Mouse (Mus musculus) cerebellum, adult (tissue): ENCODE results near the gene Srpk2.
"Not testable (repeated sequence)": the region's sequence is repeated elsewhere in the genome, so short reads cannot be mapped to it uniquely, and the experiment has no call there.

ENCODE experiments used
- ATAC-seq: cut with Nextera tagmentation; 2 replicates; pipeline ENCODE4 v1.9.2; 2017; ENCODE audit warnings: mild to moderate bottlenecking, moderate library complexity, mixed read lengths; ENCODE audit not compliant: insufficient number of reproducible peaks, low FRiP score, low TSS enrichment

Gene Srpk2

DNA sequence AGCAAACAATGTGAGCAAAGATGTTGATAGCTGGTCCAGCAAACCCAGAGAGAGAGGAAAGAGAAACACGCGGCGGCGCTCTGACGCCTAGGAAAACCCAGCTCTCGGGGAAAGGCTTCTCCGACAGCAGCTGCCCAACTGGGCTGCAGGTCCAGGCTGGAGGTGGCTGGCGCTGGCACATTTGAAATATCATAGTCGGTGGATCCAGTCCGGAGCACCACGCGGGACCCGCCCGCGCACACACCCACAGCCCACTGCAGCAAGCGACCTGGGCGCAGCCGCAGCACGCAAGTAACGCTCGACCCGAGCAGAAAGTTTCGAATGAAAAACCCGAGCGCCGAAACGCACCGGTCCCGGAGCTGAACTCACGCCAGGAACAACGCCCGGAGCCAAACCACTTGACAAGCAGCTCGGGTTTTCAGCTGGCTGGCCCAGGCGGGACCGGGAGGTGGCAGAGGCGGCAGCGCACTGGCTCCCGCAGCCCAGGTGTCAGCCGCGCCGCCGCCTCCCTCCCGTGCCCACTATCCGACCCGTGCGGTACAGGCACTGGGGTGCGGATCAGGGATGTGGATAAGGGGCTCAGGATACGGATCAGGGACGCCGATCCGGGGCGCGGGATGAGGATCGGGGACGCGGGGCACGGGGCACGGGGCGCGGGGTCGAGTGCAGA, 9.5 kb downstream of the Srpk2 start:
- ATAC-seq: peak; percentile 56

DNA sequence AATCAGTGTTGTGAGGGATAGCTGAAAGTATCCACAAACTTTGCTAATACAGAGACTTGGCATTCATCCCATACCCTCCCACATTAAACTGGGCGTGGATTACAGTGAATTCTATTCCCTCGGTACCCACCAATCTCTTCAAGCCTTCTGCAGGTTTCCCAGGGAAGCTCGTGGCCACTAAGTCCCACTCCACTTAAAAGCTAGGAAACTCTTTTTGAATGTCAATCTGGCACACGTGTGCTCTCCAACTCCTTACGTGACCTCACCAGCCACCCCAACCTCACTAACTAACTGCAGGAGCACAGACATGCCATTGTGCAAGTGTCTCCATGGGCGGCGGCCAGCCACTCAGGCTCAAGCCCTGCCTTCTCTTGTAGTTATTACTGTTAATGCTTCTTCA, 12.3 kb downstream of the Srpk2 start:
- no peak for ATAC-seq

DNA sequence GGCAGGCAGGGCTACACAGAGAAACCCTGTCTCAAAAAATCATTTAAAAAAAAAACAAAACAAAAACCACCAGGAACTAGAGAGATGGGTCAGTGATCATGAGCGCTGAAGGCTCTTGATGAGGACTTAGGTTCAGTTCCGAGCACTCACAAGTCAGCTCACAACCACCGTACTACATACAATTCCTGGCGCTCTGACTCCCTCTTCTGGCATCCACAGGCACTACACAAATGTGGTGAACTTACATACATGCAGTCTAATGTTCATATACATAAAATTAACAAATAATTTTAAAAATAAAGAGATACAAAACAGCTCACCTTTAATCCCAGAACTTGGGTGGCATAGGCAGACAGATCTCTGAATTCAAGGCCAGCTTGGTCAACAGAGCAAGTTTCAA, 13.5 kb downstream of the Srpk2 start:
- ATAC-seq: no peak

DNA sequence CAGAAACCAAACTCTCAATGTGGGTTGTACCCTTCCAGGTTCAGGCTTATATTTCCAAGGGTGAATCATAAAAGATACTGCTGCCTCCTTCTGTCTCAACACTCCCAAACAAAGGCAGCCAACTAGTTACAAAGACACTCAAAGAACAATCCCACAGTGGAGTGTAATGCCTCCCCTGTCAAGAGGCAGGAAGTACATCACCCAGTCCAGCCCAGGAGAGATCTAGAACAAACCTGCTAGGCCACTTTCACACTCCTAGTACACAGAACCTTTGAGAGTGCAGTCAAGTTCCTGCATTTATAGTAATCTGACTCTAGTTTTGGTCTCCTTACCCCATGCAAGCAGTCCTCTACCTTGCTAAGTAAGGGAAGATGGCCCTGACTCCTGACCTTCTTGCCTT, 18.5 kb downstream of the Srpk2 start:
- no peak for ATAC-seq

DNA sequence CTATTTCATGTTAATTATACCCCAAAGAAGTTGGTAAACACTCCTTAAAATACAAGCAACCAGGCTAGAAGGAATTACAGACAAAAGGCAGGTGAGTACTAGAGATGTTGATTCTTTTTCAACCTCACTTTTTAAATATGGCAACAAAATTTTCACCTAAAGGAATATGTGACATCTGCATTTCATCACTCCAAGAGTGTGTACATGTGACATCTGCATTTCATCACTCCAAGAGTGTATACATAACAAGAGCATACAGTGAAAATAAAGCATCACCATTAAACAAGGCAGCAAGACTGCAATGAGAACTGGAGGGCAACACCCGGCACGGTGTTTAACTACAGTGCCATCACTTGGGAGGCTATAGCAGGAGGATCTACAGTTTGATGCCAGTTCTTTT, 23.2 kb downstream of the Srpk2 start:
- ATAC-seq: no peak

DNA sequence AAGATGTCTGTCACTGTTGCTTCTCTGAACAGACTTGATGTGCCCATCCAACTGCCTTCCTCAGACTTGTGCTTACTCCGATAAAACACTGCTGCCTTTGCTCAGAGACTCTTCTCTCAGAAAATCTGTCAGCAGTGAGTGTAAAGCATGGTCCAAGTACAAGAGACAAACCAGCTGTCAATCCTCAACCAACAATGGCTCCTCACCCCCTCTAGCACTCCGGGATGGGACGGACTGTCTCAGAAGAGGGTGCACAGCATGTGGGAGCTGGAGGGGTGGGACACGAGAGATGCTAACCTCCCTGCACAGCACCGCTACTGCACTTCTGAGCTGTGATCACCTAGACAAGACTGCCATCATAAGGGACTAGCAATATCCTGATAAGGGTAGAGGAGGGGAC, 26.4 kb downstream of the Srpk2 start:
- ATAC-seq: no peak

DNA sequence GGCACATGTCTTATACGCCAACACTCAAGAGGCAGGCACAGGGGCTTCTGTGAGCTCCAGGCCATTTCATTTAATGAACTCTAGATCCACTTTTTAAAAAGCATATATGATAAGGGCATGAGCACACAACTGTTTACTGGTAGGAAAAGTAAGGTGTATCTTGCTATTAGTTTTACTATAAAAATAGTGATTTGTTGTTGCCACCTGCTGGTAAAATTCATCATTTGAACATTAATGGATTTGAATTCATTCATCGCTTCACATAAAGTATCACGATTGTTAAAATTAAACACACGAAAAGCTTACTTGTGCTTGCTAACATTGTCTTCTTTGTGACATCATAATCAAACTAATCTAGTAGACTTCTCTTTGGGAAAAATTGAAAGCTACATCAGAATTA, 27.8 kb downstream of the Srpk2 start:
- no peak for ATAC-seq

DNA sequence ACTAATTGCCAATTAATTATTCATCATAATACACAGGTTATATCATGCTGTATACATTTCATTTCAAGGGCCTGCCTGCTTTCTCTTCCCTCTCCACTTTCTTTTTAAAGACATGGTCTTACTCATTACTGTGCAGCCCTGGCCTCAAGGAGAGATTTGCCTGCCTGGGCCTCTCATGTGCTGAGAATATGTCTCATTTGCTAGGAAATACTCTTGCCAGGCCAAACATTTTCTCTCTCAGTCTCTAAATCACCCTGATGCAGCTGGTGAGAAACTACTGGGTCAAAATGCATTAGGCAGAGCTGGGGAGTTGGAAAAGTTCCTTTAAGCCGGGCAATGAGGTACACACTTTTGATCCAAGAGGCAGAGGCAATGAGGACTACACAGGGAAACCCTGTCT, 29.4 kb downstream of the Srpk2 start:
- ATAC-seq: no peak

DNA sequence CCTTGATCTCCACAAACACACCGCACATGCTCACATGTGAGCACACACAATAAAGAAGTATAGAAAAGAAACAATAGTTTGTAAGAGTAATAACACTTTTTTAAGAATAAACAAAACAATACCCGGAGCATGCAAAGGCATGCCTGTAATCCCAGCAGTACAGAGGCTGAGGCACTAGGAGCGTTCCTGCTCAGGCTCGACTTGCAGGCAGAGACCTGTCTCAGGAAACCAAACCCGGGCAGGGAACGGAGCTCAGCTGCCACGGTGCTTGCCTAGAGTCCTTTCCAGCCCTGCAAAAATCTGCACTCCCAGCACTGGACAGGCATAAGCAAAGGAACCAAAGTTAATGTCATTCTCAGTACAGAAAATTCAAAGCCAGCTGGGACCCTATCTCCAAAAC, 32.1 kb downstream of the Srpk2 start:
- no peak for ATAC-seq

DNA sequence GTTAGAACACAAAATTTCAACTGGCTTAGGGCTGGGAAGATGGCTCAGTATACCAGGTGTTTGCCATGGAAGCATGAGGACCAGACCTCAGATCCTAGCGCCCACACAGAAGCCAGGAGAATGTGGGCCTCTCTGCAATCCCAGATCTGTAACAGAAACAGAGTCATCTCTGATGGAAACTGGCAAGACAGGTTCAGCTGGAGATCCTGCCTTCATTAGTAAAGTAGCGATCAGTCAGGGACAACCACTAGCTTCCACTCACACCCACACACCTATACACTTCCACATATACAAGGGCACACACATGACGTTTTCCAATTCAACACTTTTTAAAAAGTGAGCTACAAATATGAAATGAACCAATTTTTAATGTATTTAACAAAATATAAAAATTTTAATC, 32.6 kb downstream of the Srpk2 start:
- no peak for ATAC-seq

DNA sequence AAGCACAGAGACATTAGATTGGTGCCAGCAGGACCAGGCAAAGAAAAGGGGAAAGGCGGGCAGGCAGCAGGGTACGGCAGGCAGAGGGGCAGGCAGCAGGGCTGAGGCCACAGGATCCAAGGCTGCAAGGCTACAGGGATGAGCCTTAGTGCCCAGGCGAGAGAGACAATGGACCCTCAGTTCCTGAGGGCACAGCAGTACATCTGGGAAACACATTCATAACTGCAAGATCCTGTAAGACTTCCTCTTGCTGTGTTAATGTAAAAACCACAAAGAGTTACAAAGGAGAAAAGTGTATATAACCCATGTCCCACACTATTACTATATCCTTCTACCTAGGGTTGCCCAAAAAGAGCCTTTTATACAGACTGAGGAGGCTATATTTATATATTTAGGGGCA, 33.9 kb downstream of the Srpk2 start:
- ATAC-seq: no peak

DNA sequence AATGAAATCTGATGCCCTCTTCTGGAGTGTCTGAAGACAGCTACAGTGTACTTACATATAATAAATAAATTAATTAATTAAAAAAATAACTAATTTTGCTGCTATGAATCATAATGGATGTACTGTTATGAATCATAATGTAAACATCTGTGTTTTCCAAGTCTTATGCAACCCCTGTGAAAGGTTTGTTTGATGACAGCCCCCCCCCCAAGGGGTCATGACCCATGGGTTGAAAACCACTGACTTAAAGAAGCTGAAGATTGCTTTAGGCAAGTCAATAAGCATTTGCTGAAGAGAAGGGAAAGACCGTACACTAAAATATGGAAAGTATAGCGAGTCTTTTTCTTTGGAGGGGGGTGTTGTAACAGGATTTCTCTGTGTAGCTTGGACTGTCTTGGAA, 35.2 kb downstream of the Srpk2 start:
- ATAC-seq: no peak

DNA sequence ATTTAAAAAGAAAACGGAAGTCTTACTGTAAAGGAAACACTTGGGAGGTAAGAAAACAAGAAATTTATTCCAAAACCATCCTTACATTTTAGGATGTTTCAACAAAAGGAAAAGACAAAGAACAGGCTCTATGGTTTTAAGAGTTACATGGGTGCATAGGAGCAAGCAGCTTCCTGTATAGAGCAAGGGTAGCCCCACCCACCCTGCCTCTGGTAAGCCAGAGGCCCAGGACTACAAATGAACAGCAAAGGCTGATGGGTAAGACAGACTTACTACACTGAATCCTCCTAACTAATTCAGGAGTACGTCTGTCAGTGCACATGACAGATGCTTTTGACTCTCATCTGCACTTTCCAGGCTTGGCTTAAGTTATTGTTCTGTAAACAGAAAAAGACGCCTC, 38.7 kb downstream of the Srpk2 start:
- ATAC-seq: no peak

DNA sequence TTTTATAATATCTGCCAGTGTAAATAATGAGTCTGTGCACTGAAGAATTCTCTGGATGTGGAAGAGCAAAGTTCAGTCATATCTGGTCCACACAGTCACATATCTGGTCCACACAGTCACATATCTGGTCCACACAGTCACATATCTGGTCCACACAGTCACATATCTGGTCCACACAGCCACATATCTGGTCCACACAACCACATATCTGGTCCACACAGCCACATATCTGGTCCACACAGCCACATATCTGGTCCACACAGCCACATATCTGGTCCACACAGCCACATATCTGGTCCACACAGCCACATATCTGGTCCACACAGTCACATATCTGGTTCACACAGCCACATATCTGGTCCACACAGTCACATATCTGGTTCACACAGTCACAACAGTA, 45.2 kb downstream of the Srpk2 start:
- not testable (repeated sequence) for ATAC-seq

DNA sequence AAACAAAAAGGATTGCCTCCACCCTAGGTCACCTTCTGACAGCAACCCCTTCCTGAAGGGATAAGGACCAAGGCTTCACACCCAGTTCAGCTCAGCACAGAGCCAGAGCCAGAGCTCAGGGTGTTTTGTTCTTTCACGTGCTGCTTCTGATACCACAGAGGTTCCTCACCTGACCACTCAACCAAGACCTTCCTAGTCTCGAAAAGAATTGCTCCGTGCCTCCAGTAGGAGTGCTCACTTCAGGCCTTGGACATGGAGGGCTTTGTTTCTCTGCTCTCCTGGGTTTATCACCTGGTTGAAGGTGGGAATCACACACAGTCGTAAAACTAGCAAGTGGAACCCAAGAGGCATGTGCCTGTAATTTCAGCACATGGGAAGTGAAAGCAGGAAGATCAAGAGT, 46.4 kb downstream of the Srpk2 start:
- ATAC-seq: no peak

DNA sequence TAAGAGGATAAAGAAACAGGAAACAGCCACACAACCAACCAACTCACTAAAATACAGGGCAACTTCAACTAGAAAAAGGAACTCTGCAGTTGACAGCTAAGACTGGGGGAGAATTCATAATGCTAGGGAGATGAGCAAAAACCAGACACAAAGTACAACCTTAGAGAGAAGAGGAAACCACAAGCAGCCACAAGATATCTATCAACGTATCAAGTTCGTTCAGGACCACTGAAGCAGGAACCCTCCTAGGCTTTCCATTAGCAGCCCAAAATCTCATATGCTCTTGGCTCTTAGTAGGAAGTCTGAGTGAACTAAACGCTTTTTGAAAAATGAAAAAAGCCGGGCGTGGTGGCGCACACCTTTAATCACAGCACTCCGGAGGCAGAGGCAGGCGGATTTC, 47.1 kb downstream of the Srpk2 start:
- no peak for ATAC-seq

DNA sequence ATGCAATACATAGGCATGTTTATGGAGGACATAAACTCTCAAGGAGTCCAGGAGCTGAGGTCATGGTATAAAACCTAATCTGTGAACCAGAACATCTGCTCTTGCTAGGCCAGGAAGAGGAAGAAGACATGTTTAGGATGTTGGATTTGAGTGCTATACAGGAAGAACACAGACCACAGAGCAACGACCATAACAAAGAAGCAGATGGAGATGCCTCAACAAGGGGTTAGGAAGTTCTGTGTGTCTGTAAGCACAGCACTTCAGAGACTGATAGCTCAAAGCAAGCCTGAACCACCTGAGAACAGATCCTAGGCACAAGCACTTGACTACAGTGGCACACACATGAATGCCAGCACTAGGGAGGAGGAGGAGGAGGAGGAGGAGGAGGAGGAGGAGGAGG, 52.9 kb downstream of the Srpk2 start:
- no peak for ATAC-seq

DNA sequence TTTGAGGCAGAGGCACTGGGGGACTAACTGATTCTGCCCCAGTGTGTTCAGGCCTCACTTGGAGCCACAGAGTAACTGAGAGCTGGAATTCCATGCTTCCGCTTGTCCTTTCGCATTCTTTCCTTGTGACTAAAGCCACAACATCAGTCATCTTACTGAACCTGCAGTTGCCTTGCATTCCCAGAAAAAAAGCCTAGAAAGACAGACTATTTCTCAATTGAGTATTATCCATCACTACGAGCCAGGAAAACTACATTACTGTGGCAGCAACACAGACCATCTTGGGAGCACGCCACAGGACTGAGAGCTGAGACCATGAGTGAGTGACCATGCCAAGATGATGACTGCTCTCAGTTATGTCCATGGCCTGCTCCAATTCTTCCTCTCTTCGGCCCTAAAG, 57.2 kb downstream of the Srpk2 start:
- no peak for ATAC-seq

DNA sequence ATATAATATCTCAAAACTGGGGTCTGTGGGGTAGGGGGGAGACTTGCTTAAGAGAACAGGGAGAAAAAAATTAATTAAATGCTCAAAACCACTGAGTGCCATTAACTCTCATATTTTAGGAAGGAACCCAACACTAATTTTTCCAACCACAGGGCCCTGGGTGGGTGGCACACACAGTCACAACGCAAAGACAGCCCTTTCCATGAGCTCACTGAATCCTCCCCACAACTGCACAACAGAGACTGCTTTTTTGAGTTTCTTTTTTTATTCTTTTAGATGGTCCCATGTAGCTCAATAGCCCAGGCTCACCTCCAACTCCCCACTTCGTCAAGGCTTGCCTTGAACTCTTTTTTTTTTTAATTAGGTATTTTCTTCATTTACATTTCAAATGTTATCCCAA, 58.2 kb downstream of the Srpk2 start:
- no peak for ATAC-seq

DNA sequence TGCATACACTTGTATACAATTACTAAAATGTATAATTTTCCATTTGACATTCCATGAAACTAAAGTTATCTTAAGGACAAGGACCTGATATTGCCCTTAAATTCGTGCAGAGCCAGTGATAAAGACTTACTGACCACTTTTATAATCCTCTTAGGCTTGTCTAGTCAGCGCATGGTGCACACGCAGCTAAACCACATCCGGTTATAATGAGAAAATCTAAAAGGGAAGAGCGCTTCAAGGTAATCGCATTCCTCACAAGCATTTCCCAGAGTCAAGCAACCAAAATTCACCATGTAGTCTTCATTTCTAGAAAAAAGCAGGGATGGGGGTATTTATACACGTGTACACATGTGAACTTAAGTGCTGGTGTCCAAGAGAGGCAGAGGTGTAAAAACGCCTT, 63.8 kb downstream of the Srpk2 start:
- no peak for ATAC-seq

DNA sequence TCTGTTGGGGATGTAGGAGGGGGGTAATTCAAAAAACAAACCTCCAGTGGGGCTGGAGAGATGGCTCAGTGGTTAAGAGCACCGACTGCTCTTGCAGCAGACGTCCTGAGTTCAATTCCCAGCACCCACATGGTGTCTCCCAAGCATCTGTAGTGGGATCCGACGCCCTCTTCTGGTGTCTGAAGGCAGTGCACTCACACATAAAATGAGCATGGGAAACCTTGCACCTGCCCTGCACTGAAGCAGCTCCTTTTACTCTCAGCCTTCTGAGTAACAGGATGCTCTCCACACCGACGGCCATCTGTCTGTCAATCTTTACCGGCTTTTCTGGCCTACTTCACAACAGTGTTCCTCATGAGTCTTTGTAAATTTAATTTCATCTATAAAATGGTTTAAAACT, 65.8 kb downstream of the Srpk2 start:
- ATAC-seq: no peak

DNA sequence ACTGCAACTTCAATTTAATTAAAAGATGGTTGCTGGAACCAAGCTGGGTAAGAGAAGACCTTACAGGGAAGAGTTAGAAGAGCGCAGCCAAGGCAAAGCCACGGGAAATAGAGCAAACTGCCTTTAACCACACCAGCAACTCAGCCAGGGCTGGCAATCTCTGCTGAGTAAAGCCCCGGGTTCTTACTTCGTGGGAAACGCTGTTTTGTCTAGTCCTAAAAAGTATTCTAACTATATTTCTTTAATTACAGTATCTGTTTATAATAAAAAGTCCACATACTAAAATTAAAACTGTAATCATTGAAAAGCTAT, 67.4 kb downstream of the Srpk2 start:
- no peak for ATAC-seq
